Mouse (Mus musculus) left cerebral cortex, postnatal 10 days (tissue): ENCODE measurements around the gene Aoc1. TPM values are rescaled to one million over a fixed set of nuclear protein-coding genes. Genes with fewer than 3 reads are reported as not detected.

Source experiments
- DNase-seq, 2 experiments: peaks; one replicate each; pipeline ENCODE4 v3.0.0; 2021 to 2022; ENCODE audit warnings: low spot score in 2 of 2, mixed read lengths in 1 of 2; ENCODE audit errors: extremely low spot score in 1 of 2
- intact Hi-C: fragments of 180-260 bp; cut with DNase I; formaldehyde crosslinking; loops from one replicate; pipeline ENCODE4 v1.15.1; 2025
- total RNA-seq, 2 experiments: library from RNA; stranded (reverse); gene quantifications; 2 replicates each; pipeline ENCODE4 v1.2.3; 2021

Aoc1 gene
- total RNA-seq, result not detected

DNA sequence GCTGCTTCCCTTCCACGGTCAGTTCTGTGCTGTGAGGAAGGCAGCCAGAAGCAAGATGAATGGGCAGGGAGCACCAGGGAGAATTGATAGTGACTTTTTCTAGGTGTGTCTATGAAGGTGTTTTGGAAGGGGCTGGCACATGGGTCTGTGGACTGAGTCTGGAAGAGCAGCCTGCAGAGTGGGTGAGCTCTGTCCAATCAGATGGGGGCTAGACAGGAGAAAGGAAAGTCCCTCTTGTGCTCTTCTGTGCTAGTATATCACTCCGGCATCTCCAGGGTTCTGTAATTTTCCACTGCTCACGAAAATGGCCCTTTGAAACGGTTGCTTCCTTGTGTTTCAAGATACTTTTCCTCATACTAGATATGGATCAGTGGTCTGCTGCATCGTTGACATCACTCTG lies at the start of gene Aoc1:
Gene Aoc1, plus strand, starts transcription at position 301 of the 400 bp plus-strand sequence.
- intact Hi-C loops, result no loop called here

DNA sequence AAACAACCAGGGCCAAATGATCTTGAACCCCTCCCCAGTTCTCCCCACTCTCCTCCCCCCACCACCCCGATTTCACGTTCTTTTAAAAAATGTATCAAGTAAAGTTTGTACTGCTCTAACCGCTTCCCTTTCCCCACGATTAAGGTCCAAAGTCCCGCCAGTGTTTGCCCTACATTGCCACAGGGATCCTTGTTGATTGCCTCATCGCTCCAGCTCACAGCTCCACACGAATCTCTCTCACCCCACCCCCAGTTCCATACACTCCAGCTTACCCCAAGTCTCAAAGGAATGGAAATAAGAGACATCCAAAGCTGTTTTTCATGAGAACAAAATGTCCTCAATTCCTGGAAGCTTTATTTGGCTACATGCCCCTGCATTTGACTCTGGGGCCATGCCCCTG lies 47.7 kb upstream of the Aoc1 start:
- intact Hi-C loops, result no loop called here
- no peak for DNase-seq

More for the DNA sequence above, at the start of gene Aoc1:
- no peak for DNase-seq

DNA sequence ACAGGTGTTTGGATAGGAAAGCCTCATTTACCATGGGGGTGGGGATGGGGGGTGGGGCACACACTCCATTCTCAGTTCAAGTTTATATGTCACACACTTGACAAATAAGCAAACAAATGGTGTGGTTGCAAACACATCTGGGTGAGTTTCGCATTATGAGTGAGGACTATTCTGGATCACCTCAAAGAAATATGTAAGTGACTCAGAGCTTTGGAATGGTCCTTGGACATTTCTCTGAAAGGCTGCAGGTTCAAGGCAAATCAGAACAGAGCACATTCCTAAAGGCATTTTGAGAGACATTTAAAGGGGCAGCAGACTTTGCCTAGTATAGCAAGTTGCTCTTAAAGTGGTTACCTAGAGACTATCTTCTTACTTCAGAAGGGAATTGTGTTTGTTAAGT lies 43.7 kb upstream of the Aoc1 start:
- intact Hi-C loops, result no loop called here
- DNase-seq, result no peak

DNA sequence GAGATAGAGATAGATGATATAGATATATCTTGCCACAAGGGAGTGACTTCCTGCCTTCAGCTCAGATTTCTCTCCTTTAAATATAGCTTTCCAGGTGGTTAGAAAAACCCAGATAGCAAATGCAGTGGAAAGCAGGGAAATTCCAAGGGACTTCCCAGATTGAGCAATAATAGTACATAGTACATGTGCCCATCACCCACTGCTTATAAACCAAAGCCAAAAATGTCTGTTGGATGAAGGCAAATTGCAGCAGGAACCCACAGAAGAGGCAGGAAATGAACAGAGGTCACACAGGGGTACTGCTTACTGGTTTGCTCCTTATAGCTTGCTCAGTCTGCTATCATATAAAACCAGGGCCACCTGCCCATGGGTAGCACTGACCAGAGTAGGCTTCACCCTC lies 43.0 kb upstream of the Aoc1 start:
- no peak for DNase-seq
- intact Hi-C loops, result no loop called here

DNA sequence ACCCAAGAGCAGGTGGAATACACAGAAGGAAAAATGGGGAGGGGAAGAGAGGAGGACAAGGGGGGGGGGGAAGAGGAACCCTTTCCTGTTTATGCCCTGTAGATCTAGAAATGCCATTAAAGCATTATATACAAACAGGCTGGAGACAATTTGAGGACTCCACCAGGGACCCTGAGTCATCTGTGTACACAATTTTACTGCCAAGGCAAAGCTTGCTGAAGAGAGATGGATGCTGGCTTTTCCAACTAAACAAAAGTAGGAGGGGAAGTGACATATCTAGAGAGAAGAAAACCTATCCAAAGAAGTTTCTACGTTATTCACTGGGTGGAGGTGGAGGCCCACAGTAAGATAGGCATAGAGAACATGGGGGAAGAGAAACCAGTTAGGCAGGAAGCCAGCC lies 42.5 kb upstream of the Aoc1 start:
- intact Hi-C loops, result no loop called here
- DNase-seq, result no peak

DNA sequence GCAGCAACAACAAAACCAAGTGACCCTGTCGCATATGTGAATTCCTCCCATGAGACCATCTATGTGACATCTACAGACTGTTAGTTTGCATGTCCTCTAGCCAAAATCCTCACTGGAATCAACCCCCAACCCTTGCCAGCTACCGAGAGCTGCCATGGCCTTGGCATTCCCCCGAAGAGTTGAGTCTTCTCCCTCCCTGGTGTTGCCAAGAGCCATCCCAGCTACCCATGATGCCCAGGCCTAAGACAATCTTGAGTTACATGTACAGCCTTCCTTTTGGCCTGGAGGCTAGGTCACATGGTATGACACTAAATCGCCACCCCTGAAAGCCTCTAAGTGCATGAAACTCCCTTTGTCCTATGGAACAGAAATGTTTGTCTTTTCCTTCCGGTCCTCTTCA lies 41.6 kb upstream of the Aoc1 start:
- intact Hi-C loops, result no loop called here
- DNase-seq, result no peak

DNA sequence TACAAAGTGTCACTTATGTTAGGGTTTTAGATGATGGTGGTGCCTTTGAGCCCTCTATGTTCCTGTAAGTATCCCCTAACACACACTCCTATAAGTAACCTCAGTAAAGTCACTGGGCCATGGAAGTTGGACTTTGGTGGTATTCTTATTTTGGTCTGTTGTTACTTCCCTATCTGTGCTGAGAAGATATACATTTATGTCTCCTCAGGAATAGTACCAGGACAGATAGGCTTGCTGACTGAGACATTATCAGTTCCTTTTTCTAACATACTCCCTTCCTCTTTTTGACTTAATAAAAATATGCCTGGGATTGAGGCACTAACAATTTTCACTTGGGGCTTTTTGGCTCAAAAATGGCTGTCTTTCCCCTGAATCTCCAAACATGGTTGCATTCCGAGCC lies 40.3 kb upstream of the Aoc1 start:
- intact Hi-C loops, result no loop called here
- no peak for DNase-seq

DNA sequence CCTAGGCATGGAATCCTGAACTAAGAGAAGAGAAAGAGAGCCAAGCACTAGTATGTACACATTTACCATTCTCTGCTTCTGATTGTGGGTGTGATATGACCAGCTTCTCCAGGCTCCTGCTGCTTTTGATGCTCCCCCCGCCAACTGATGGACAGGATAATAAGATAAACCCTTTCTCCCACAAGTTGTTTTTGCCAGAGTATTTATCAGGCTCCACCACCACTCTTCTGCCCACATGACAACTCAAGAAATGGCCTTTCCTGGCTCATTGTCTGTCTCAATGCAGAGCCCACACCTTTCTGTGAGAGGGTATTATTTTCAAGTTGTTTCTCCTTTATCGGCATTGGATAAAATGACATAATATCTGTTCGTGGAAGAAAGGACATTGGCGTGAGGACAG lies 39.2 kb upstream of the Aoc1 start:
- intact Hi-C loops, result no loop called here
- DNase-seq, result no peak

DNA sequence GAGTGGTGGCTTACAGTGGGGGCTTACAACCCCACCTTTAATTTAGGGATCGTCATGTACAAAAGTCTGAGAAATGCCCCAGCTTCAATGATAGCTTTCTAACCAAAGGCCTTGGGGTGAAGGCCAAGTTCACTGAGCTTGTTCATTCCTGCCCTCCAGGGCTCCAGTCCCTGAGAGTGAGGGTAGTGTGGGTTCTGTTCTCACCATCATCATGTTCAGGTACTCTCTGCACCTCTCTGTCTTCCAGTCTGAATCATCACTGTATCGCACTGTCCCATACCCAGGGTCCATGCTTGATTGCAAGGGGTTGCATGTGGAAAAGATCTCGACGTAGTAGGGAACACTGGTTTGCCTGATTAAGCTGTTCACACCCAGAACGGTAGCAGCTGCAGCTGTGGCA lies 37.5 kb upstream of the Aoc1 start:
- no peak for DNase-seq
- intact Hi-C loops, result no loop called here

DNA sequence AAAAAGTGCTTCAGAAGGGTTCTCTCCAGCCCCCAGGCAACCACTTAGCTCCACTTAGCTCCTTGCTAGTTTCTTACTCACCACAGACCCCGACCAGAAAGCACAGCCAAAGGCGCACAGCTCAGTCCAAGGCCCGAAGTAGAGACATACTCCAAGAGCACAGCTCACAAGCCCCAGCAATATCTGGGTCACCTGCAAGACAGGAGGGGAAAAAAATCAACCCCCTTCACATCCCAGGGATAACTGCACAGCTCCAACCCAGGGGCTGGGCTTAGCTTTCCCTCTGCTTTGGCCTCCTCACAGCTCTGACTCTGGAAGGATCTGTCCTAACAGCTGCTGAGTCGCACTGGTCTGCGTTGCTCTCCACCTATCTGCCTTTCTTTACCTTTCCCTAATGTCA lies 36.5 kb upstream of the Aoc1 start:
- no peak for DNase-seq
- intact Hi-C loops, result no loop called here

DNA sequence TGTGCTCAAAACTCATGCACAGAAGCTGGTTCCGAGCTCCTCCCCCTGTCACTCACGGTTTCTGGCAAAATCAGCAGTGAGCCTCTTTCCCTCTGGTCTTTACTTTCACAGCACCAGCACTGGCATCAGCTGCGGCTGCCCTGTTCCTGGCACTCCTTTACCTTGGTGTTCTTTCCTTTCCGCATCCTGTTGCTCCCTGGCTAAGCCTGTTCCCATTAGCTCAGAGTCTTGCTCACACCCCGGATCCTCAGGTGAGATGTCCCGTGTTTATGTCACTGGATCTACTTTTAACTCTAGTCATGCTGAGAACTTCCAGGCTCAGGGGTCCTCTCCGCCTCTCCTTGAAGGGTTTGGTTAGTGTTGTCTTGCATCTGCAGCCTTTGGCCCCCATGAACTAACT lies 35.2 kb upstream of the Aoc1 start:
- intact Hi-C loops, result no loop called here
- no peak for DNase-seq

DNA sequence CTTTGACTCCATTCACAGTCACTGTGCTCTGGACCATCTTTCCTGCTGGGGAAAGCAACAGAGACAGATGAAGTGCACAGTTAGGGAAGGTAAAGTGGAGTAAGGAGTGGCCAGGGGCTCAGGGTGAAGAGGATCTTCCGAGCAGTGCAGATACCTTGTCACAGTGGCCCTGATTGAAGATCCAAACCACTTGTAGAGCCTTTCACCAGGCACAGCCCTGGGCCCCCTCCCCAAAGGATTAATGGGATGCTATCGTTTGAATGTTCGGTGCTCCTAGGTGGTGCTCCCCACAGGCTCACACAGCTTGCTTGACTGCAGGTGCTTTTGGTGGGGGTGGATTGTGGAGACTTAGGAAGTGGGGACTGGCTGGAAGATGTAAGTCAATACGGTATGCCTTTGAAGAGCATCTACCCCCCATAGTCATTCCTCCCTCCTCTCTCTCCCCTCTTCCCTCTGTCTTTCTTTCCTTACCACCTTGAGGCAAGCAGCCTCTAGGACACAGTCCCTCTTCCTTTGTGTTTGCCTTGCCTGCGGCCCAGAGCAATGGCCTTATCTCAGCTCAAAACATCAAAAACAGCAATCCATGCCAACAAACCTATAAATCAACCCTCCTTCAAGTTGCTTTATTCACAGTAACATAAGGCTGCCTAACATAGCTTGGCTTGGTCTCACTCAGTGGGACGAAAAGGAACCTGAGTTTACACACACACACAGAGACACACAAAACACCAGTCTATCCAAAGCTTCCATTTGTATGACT lies 34.2 kb upstream of the Aoc1 start:
- no peak for DNase-seq
- intact Hi-C loops, result no loop called here

DNA sequence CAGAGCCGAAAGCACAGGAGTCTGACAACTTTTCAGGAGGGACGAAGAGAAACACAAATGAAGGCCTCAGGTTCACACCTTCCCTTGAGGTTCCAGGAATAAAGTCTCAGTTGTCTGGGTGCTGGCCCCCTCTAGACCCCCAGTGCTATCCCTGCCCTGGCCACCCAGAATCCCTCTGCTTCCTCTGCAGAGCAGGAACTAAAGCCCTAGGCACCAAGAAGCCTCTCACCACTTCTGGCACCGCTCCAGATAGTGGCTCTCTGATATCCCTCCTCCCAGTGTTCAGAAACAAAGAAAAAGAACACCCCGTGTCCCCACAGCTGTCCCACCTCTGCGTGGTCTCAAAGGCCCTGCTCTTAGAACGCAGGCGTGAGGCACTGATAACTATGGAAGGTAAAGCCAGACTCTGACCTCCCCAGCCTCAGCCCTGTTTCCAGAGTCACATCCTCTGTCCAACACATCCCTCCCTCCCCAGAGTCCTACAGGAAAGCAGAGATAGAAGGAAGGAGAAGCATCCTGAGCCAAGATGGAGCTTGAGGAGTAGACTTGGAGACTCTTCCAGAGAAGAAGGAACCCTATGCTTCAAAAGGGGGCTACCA lies 32.2 kb upstream of the Aoc1 start, which contains the start of gene Tmem176a:
Gene Tmem176a, plus strand, starts transcription at position 549 of the 599 bp plus-strand sequence.
- DNase-seq, result peak; percentile 23 to 71
- intact Hi-C loops, result no loop called here

DNA sequence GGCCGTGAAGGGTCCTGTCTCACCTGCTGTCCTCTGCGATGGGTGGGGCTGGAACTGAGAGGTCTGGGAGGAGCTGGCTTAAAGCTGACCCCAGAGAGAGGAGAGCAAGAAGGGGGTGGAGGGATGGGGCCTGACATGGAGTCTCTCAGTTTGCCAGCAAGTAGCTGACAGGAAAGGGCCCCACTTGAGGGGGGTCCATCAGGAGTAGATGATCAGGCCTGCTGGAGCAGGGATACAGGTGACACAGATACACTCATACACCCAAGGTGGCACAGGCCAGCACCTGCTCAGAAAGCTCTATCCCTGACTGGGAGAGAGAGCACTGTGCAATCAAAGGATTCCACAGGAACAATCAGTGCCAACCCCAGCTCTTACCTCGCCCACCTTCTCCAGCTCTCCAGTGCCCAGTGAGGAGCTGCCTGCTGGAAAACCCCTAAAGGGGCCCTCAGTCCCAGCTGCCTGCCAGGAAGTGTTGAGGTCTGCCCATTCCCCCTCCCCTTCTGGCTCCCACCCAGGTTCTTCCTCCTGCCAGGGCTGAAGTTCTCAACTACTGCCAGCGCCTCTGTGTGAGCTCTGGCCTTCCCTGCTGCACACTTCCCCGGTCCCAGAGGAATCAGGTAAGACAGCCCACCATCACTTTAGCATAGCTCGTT lies 31.6 kb upstream of the Aoc1 start, which contains the start of gene Tmem176b:
Gene Tmem176b, minus strand, starts transcription at position 524 of the 653 bp plus-strand sequence.
- intact Hi-C loops, result no loop called here
- DNase-seq, result peak; percentile 86 to 95

DNA sequence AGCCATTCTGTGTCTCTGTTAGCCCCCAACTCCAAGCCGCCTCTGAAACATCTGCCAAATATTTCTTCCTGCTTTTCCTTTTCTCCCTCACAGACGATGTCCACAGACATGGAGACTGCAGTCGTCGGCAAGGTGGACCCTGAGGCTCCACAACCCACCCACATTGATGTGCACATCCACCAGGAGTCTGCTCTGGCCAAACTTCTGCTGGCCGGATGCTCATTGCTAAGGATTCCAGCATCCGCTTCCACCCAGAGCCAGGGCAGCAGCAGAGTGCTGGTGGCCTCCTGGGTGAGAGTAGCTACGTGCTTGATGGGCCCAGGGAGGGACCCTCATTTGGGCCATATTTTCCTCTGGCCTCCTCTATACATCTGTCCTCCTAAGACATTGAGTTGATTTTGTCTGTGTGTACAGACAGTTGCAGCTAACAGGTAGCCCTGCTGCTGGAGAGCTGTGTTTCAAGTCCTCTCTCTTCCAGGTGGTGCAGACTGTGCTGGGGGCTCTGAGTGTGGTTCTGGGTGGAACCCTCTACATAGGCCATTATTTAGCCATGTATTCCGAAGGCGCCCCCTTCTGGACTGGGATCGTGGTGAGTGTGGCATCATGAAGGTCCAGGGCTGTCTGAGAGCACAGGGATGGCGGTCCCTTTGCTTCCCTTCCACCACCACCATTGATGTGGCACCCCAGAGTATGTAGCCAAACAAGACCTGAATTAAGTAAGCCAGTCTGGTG lies 30.4 kb upstream of the Aoc1 start:
- intact Hi-C loops, result no loop called here
- peak in 1 of 2 experiments; percentile 47 for DNase-seq

DNA sequence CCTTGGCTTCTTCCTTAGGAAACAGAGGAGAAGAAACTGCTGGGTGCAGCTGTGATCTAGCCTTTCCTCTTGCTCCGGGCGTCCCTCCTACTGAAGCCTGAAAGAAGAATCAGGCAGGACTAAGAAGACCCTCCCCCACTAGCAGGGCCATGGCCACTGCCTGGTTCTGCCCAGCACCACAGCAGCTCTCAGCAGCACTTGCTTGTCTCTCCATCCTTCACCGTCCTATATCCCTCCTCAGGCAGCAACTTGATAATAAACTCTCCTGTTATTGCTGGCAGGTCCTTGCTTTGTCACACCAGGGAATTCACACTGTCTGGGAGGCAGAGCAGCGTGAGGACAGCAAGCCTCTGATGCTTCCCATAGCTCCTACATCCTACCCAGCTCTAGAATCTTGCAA lies 27.6 kb upstream of the Aoc1 start:
- no peak for DNase-seq
- intact Hi-C loops, result no loop called here

DNA sequence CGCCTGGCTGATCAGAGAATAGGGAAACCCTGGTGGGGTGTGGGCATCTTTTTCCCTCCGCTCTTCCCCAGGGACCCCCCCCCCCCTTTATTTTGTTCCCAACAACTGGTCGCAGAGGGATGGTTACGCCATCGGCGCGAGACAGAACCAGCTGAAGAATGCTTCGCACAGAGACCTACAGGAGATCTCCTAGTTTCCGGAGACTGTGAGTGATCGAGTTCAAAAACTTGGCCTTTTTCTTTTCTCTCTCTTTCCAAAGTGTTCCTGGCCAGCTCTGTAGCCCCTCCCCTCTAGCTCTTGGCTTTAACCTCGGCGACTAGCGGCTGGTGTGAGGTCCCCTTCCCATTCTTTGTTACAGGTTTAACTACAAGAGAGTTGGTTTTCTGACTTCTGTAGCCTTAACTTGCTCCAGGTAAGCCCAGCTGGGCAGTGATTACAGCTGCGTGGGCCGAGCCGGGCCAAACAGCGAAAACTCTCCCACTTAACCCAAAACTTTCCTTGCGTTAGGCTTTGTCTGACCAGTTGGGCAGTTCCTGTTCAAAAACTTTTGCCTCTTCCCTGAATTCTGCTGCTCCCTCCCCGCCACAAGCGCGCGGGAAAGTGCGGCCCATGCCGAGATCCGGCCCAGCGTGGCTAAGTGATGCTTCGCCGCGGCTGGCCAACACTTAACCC lies 20.7 kb upstream of the Aoc1 start:
- peak in 1 of 2 experiments; percentile 41 for DNase-seq
- intact Hi-C loops, result no loop called here

DNA sequence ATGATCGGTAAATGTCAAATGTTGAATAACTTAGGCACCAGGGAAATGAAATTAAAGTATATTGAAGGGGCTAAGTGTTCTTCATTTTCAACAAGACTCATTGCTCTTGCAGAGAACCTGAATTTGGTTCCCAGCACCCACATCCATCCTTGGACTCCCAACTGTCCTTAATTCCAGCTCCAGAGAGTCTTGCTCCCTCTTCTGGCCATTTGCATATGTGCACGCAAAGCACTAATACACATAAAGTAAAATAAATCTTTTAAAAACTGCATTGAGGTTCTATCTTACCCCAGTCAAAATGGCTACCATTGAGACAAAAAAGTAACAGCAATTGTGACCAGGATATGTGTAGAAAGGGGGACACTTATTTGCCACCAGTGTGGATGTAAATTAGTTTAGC lies 18.5 kb upstream of the Aoc1 start:
- intact Hi-C loops, result no loop called here
- no peak for DNase-seq
